ENCODE assay signal across 8 mouse cellular contexts in the genomic region with DNA sequence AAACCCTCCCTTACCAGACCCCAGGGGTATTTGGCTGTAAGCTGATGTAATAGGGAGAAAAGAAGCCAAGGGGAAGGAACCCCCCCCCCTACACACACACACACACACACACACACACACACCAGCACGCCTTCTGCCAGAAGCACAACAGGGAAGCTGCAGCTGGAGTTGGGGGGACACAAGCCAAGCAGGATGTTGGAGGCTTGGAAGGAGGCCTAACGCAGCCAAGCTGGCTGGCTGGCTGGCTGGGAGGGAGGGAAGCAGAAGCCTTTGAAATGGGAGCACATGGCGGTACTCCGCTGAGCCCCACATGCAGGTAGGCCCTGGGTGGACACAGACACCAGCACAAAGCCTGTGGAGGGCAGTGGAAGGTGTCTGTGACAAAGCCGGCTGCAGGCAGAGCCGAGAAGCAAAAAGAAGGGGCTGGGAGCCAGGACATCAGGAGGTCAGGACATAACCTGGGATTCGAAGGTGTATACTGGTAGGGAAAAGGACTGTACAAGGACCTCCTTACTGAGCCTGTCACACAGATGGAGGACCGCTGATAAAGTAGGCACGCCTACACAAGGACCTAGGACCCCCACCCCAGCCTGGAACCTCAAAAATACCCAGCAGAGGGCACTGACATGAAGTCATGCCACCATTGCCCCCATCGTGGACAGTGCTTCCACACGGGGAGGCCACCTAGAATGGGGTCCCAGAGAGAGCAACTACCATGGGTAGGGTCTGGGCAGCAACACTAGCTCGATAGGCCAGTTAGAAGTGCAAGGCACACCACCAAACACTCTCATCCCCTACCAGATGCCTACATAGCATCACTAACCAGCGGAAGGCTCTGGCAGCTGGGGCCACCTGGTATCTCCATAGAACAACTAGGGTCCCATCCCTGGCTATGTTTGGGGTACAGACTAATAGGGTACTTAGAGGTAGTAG. TPM values are rescaled to one million over a fixed set of nuclear protein-coding genes. Genes with fewer than 3 reads are reported as not detected.
DNase-seq lines count a peak whose midpoint lies in the region; ATAC-seq lines count a peak whose summit lies in the region.

No protein-coding gene starts in this region.

- no peak overlapping the region for H3K4me3 ChIP-seq in liver, embryonic 12.5 days
- H3K4me3 ChIP-seq in embryonic facial prominence, embryonic 14.5 days (ENCODE audit: low read depth, low read length): no peak overlapping the region
- no peak overlapping the region for H3K4me3 ChIP-seq in heart, embryonic 13.5 days

- no peaks in the 10 kb centered on the region for H3K36me3 ChIP-seq in liver, embryonic 12.5 days
- 0 out of 2 replicates have a peak, but pooled peaks cover 2% of the 10 kb centered on the region for H3K36me3 ChIP-seq in embryonic facial prominence, embryonic 14.5 days (ENCODE audit: control insufficient read depth, insufficient read depth, low read length)
- no peaks in the 10 kb centered on the region; the same call in 1 of the 2 replicates for H3K36me3 ChIP-seq in heart, embryonic 13.5 days

- H3K27ac ChIP-seq in liver, embryonic 12.5 days: no peak overlapping the region
- peak overlapping the region; percentile 80 for H3K27ac ChIP-seq in embryonic facial prominence, embryonic 14.5 days (replicated peaks; ENCODE audit: low read depth, low read length)
- H3K27ac ChIP-seq in heart, embryonic 13.5 days (replicated peaks): peak overlapping the region; percentile 78

- no peaks in the 10 kb centered on the region for H3K9me3 ChIP-seq in liver, embryonic 12.5 days (replicated peaks)
- no peaks in the 10 kb centered on the region for H3K9me3 ChIP-seq in embryonic facial prominence, embryonic 14.5 days (ENCODE audit: control insufficient read depth, low read length)
- H3K9me3 ChIP-seq in heart, embryonic 13.5 days: no peaks in the 10 kb centered on the region

- 69% methylated on average over 13 of the region's 13 CpGs for WGBS in liver, embryonic 12.5 days (ENCODE audit: insufficient replicate concordance)
- 61% methylated on average over 13 of the region's 13 CpGs for WGBS in embryonic facial prominence, embryonic 14.5 days
- 63% methylated on average over 13 of the region's 13 CpGs for WGBS in heart, embryonic 13.5 days

- no peak overlapping the region for H3K4me2 ChIP-seq in liver, embryonic 12.5 days
- H3K4me2 ChIP-seq in embryonic facial prominence, embryonic 14.5 days (ENCODE audit: low read depth, low read length): no peak overlapping the region
- H3K4me2 ChIP-seq in heart, embryonic 13.5 days: no peak overlapping the region

- no peaks in the 10 kb centered on the region for H3K27me3 ChIP-seq in liver, embryonic 12.5 days (replicated peaks)
- H3K27me3 ChIP-seq in embryonic facial prominence, embryonic 14.5 days (replicated peaks; ENCODE audit: control insufficient read depth, insufficient read depth, low read length): no peaks in the 10 kb centered on the region
- no peaks in the 10 kb centered on the region for H3K27me3 ChIP-seq in heart, embryonic 13.5 days (replicated peaks)

- peaks cover 7% of the 10 kb centered on the region; the same call in 1 of the 2 replicates for H3K4me1 ChIP-seq in liver, embryonic 12.5 days
- H3K4me1 ChIP-seq in embryonic facial prominence, embryonic 14.5 days (ENCODE audit: control insufficient read depth, insufficient read depth, low read length): peaks cover 58% of the 10 kb centered on the region
- H3K4me1 ChIP-seq in heart, embryonic 13.5 days: peaks cover 80% of the 10 kb centered on the region

- no peak overlapping the region for H3K9ac ChIP-seq in liver, embryonic 12.5 days
- H3K9ac ChIP-seq in embryonic facial prominence, embryonic 14.5 days (ENCODE audit: low read depth, low read length): no peak overlapping the region
- peak overlapping the region; percentile 67 for H3K9ac ChIP-seq in heart, embryonic 13.5 days

- no peak for ATAC-seq in liver, embryonic 12.5 days
- ATAC-seq in embryonic facial prominence, embryonic 14.5 days (ENCODE audit: low read depth): peak; percentile 58
- ATAC-seq in heart, embryonic 13.5 days (ENCODE audit: extremely low read depth, insufficient number of reproducible peaks, low FRiP score, low TSS enrichment): no peak

- peak; percentile 32 for DNase-seq in liver
- peak; percentile 93 for DNase-seq in embryonic facial prominence, embryonic 14.5 days (ENCODE audit: low spot score)
- DNase-seq in layer of hippocampus, postnatal 10 days (ENCODE audit: low spot score in 2 of 2): peak; percentile 75 to 77
- DNase-seq in right cerebral cortex, adult 18-20 months: peak; percentile 53
- no peak for DNase-seq in thymus, postnatal 0 days (ENCODE audit: low spot score)
- no peak for DNase-seq in thymus, postnatal 36 days

RNA-seq across cellular contexts. Expression of a gene that starts 53.4 kb away (rescaled TPM):
- polyA plus RNA-seq in liver, embryonic 12.5 days (2016; fragmentation: Nextera tagmentation; extraction: Ambion mirVana): 23.3 and 26.4 TPM in 2 replicates
- polyA plus RNA-seq in embryonic facial prominence, embryonic 14.5 days (2014; fragmentation: Nextera tagmentation; extraction: Ambion mirVana): 130 and 151 TPM in 2 replicates
- polyA plus RNA-seq in heart, embryonic 13.5 days (2015; fragmentation: Nextera tagmentation; extraction: Ambion mirVana): 127 and 140 TPM in 2 replicates
- total RNA-seq in layer of hippocampus, postnatal 10 days (2021): 10 to 100 TPM; 79.8 to 84.6 TPM
- polyA plus RNA-seq in thymus, postnatal 0 days (2015; fragmentation: Nextera tagmentation; extraction: Ambion mirVana): 28.2 and 28.6 TPM in 2 replicates

Comparison
In these comparisons a context has a peak if more than half of its experiments do, and no peak if none do; other contexts are left out.
1. DNase-seq: peak in liver (single experiment), embryonic facial prominence, embryonic 14.5 days (single experiment), layer of hippocampus, postnatal 10 days (2 of 2) and right cerebral cortex, adult 18-20 months (single experiment); none in thymus, postnatal 0 days (single experiment) and thymus, postnatal 36 days (0 of 2).